Mouse (Mus musculus) gastrocnemius, postnatal 25 days (tissue): ENCODE data around the gene Mcrs1. TPM values are rescaled to one million over a fixed set of nuclear protein-coding genes. Genes with fewer than 3 reads are reported as not detected.

Experiments
- DNase-seq: peaks from one replicate; pipeline ENCODE4 v3.0.0; 2022
- total RNA-seq, 2 experiments: library from RNA; stranded (reverse); gene quantifications; 1 replicate in 1 of 2; 2 replicates in 1 of 2; pipeline ENCODE4 v1.2.3; 2021

The Mcrs1 gene
- total RNA-seq, 2 experiments from 2014 or later: 20.9 to 28.7 TPM

- no peak for DNase-seq
Observed at GRCm38 (mm10) chr15:99215741-99216463, 35.9 kb downstream of the Mcrs1 start.

- no peak for DNase-seq
Observed at GRCm38 (mm10) chr15:99214941-99215340, 36.8 kb downstream of the Mcrs1 start.

- DNase-seq: no peak
Observed at GRCm38 (mm10) chr15:99213183-99213582, 38.6 kb downstream of the Mcrs1 start.

GRCm38 (mm10) chr15:99205959-99206358, 45.8 kb downstream of the Mcrs1 start:
- DNase-seq: no peak

GRCm38 (mm10) chr15:99198761-99199160, 53.0 kb downstream of the Mcrs1 start:
- DNase-seq: no peak

- no peak for DNase-seq
Observed at GRCm38 (mm10) chr15:99195043-99195442, 56.7 kb downstream of the Mcrs1 start.

GRCm38 (mm10) chr15:99194358-99194757, 57.4 kb downstream of the Mcrs1 start:
- no peak for DNase-seq

Other genes with a start within 250 kb of the Mcrs1 start
- gene Tuba1c, start 222.1 kb downstream of the Mcrs1 start, total RNA-seq: 10 to 100 TPM in 1 of 2 experiments, 1 to 10 TPM in 1; 7.1 to 10.7 TPM
- 1 to 10 TPM in 1 of 2 experiments, under 1 TPM in 1; 0.75 to 1.4 TPM for gene Prph, start 196.8 kb downstream of the Mcrs1 start, total RNA-seq
- under 1 TPM in 1 of 2 experiments, not detected in 1; 0.49 TPM for gene Troap, start 177.4 kb downstream of the Mcrs1 start, total RNA-seq
- not detected for gene C1ql4, start 164.1 kb downstream of the Mcrs1 start, total RNA-seq
- under 1 TPM in 1 of 2 experiments, not detected in 1; 0.16 TPM for gene Dnajc22, start 158.8 kb downstream of the Mcrs1 start, total RNA-seq
- 1 to 10 TPM; 4.5 to 4.6 TPM for gene Spats2, start 126.0 kb downstream of the Mcrs1 start, total RNA-seq
- gene Kcnh3, start 27.1 kb downstream of the Mcrs1 start, total RNA-seq: not detected
- gene Prpf40b, start 43.1 kb upstream of the Mcrs1 start, total RNA-seq: 10 to 100 TPM; 20.0 to 20.7 TPM
- gene Fam186b, start 43.9 kb upstream of the Mcrs1 start, total RNA-seq: not detected
- gene Fmnl3, start 118.5 kb upstream of the Mcrs1 start, total RNA-seq: 1 to 10 TPM; 6.6 to 7.0 TPM
- 100 to 1,000 TPM; 153 to 164 TPM for gene Tmbim6, start 140.9 kb upstream of the Mcrs1 start, total RNA-seq
- gene Nckap5l, start 205.8 kb upstream of the Mcrs1 start, total RNA-seq: 1 to 10 TPM; 3.1 to 4.8 TPM
- 1 to 10 TPM; 3.0 to 4.1 TPM for gene Bcdin3d, start 222.8 kb upstream of the Mcrs1 start, total RNA-seq